8 mouse cellular contexts compared by ENCODE assay signal in the genomic region with DNA sequence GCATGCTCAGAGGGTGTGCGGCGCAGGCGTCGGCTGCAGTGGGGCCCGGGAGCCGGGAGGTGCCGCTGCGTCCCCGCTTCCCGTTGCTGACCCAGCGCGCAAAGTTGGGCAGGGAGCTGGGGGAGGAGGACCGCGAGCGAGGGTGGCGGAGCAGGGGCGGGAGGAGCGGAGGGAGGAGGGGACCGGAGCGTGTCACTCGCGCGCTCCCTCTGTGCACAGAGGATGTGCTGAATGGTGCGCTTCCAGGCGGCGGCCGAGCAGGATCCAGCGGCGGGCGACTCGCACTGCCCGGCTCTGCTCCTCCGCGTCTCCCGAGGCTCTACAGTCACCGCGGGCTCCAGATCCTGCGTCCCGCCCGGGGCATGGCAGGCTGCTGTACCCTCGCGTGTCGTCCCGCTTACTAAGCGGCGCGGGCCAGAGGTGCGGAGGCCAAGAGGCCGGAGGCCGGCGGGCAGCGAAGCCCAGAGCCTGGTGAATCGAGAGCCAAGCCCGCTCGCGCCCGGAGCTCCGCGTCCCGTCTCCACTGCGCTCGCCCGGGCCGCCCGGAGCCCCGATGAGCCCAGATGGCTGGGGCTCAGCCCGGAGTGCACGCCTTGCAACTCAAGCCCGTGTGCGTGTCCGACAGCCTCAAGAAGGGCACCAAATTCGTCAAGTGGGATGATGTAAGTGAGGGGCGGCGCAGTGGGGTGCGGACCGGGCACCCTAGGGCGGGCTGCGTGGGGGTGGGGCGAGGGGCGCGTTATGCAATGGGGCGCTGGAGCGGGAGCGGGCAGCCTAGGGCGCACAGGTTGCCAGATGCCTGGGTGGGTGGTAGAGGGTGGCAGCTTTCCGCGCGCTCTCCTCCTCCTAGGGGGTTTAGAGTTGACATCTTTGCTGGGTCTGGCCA. TPM values are rescaled to one million over a fixed set of nuclear protein-coding genes. Genes with fewer than 3 reads are reported as not detected.
DNase-seq lines count a peak whose midpoint lies in the region; ATAC-seq lines count a peak whose summit lies in the region.

Gene Plcb1, plus strand, starts transcription at position 98 of the 886 bp plus-strand sequence.

- H3K36me3 ChIP-seq in intestine, embryonic 14.5 days (ENCODE audit: control insufficient read depth, insufficient read depth, low read length): no peaks in the 10 kb centered on the region

- no peaks in the 10 kb centered on the region; the same call in 1 of the 2 replicates for H3K4me1 ChIP-seq in intestine, embryonic 14.5 days (replicated peaks; ENCODE audit: control insufficient read depth, insufficient read depth, low read length)

- ATAC-seq in intestine, embryonic 14.5 days (replicated peaks; ENCODE audit: low FRiP score, low TSS enrichment, low read depth): peak; percentile 95

- no peaks in the 10 kb centered on the region for H3K9me3 ChIP-seq in intestine, embryonic 14.5 days (ENCODE audit: control insufficient read depth, low read length)

- H3K4me2 ChIP-seq in intestine, embryonic 14.5 days (ENCODE audit: low read length): peak within 1 kb of the TSS; percentile 86

- H3K4me3 ChIP-seq in intestine, embryonic 14.5 days (ENCODE audit: low read depth, low read length): peak within 1 kb of the TSS; percentile 66

- no peaks in the 10 kb centered on the region; the same call in 1 of the 2 replicates for H3K27me3 ChIP-seq in intestine, embryonic 14.5 days (replicated peaks; ENCODE audit: control insufficient read depth, insufficient read depth, low read length)

- under 1% methylated on average over 70 of the region's 88 CpGs for WGBS in intestine, embryonic 14.5 days

- H3K9ac ChIP-seq in intestine, embryonic 14.5 days (ENCODE audit: low read length): peak within 1 kb of the TSS; percentile 61

- DNase-seq in adrenal gland, adult 2 months: peak; percentile 96
- DNase-seq in embryo, embryonic 10.5 days (ENCODE audit: low spot score): peak; percentile 89
- DNase-seq in gastrocnemius, postnatal 14 days: peak; percentile 86
- peak; percentile 88 for DNase-seq in intestine, embryonic 14.5 days (ENCODE audit: low spot score)
- peak; percentile 71 to 85 for DNase-seq in left cerebral cortex, adult 8-10 months (ENCODE audit: low spot score in 2 of 2)
- DNase-seq in lung, postnatal 4 days: peak; percentile 89 to 92
- DNase-seq in retina, postnatal 1 day: peak; percentile 89
- peak; percentile 67 for DNase-seq in urinary bladder, postnatal 25 days (ENCODE audit: low spot score)

- H3K27ac ChIP-seq in intestine, embryonic 14.5 days (ENCODE audit: low read depth): no peak within 1 kb of the TSS

- intact Hi-C loops in gastrocnemius, postnatal 14 days (cut with DNase I; ENCODE audit: low total_unique reads): loop anchor here (5.0 kb wide), 1 partner anchor 536 kb away; no protein-coding TSS in a partner anchor

RNA-seq across cellular contexts. Expression of gene Plcb1, which starts in this region (rescaled TPM):
- total RNA-seq in adrenal gland, adult 2 months (2021): 10 to 100 TPM; 69.9 to 80.4 TPM
- polyA plus RNA-seq in adrenal gland, adult 2 months (2012; rRNA removed): 24.7 and 39.3 TPM in 2 replicates
- total RNA-seq in gastrocnemius, postnatal 14 days (2021): 1 to 10 TPM; 2.9 to 3.1 TPM
- polyA plus RNA-seq in intestine, embryonic 14.5 days (2014; fragmentation: Nextera tagmentation; extraction: Ambion mirVana): 13.0 and 14.0 TPM in 2 replicates
- 100 to 1,000 TPM; 164 to 194 (median 178) TPM for total RNA-seq in left cerebral cortex, adult 8-10 months (2022)

Comparison
In these comparisons a context has a peak if more than half of its experiments do, and no peak if none do; other contexts are left out.
1. RNA of gene Plcb1 (total RNA-seq): 164 to 194 TPM in left cerebral cortex, adult 8-10 months and 69.9 to 80.4 TPM in adrenal gland, adult 2 months; 2.9 to 3.1 TPM in gastrocnemius, postnatal 14 days; every median in the first group is over 10 times any median in the second.
2. Peak in every context shown above with its lines, with median percentiles within 50 percentile points of each other: DNase-seq.